Mouse (Mus musculus) naive thymus-derived CD4-positive, alpha-beta T cell, adult 2 months (primary cell): ENCODE data around the gene Emg1.
"Not testable (repeated sequence)": the region's sequence is repeated elsewhere in the genome, so short reads cannot be mapped to it uniquely, and the experiment has no call there.

ENCODE experiments used
- DNase-seq: peaks from one replicate; pipeline ENCODE4 v3.0.0-alpha.2; 2011; ENCODE audit warnings: low read depth

The Emg1 gene

DNA sequence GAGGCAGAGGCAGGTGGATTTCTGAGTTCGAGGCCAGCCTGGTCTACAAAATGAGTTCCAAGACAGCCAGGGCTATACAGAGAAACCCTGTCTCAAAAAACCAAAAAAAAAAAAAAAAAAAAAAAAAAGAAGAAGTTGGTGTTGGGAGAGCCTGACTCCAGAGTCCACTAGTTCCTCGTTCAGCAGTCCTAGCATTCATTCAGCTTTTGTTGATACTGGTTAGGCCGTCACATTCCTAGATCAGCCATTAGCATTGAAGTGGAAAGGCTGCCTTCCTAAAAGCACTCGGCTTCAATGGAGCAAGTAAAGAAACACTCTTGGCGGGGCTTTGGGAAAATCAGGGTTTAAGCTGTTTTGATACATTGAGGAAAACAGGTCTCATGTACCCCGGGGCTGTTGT, 29.7 kb downstream of the Emg1 start:
- DNase-seq: not testable (repeated sequence)

DNA sequence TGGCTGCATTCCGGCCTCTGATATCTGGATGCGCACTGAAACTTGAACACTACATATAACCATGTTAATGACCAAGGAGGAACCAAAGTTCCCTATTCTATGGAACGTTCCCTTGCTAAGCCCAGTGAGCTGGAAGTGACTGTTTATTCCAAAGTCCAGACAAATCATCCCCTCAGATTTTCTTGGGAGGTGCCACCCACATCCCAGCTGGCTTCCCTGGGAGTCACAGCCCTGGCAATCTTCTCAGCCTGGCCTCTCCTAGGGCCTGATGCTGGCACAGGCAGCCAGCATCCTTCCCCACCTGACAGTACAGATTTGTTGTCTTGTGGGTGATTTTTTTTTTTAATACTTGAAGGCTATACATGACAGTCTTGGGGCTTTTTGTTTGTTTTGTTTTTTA, 32.5 kb downstream of the Emg1 start:
- DNase-seq: no peak

DNA sequence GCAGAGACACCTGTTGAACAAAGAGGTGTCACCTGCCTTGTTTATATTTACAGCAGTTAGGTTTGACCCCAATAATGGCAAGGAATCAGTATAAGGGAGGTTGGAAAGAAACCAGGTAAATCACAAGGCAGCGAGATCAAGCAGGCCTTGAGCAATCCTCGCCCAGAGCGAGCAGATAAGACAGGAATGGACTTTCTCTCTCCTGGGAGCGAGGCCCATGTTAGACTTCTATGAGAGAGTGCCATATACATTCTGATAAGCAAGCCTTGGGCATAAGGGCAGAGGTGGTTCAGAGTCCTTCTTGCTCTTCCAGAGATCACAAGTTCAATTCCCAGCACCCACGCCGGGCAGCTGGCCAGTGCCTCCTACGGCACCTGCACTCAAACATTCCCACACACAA, 33.2 kb downstream of the Emg1 start:
- DNase-seq: no peak

DNA sequence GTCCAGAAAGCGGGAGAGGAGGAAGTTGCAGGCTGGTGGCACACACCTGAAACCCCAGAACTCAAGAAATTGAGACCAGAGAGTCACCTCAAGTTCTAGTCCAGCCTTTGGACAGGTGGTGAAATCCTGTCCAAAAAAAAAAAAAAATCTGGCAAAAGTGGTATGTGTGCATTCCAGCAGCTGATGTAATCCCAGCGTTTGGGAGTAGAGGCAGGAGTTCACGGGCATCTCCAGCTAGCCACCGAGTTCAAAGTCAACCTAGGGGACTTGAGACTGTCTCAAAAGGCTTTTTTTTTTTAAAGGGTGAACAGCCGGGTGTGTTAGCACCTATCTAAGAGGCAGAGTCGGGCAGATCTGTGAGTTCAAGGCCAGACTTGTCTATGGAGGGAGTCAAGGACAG, 35.8 kb downstream of the Emg1 start:
- DNase-seq: no peak

DNA sequence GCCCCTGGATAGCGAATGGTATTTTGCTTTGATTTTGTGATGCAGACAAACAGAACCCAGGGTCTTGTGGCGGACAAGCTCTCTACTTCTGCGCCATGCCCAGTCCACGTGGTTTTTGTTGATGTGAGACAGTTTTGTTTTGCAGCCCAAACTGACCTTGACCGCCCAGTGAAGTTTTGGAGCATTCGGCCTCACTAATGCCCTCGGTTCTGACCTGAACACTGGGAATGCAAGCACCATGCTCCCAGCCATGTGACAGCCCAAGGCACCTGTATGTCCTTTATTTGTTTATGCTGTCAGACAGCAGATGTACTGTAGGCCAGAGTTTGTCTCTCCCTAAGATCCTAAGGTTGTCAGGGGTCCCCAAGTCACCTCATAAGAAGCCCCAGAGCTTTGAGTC, 37.4 kb downstream of the Emg1 start:
- no peak for DNase-seq

DNA sequence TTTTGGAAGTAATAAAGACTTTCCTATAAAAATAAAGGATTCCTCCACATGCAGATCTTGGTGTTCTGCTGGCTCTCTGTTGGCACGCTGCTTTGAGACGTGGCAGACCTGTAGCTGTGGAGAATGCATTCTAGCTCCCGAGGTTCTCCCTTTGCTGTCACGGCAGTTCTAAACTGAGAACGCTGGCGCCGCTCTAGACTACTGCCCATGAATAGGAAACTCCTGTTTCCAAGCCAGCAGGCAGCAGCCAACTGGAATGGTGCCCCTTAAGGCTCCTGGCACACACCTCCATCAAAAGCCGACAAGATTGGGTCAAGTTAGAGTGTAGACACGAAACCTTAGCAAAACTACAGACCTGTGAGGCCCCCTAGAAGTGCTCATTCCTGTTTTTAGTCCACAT, 38.4 kb downstream of the Emg1 start:
- DNase-seq: no peak

DNA sequence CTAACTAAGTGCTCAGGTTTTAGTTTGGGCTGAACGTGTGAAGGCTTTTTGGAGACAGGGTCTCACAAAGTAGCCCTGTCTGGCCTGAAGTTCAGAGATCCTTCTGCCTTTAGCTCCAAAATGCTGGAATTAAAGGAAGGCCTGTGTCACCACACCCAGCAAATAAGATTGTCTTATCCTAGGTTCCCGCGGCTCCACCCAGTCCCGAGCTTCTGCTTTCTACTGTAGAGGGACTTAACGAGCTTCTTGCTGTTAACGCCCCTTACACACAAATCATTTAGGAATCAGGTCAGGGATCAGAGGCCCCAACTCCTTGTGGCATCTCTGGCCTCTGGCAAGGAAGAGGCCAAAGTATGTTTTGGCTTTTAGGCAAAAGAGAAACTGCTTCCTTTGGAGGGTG, 39.9 kb downstream of the Emg1 start:
- DNase-seq: no peak

DNA sequence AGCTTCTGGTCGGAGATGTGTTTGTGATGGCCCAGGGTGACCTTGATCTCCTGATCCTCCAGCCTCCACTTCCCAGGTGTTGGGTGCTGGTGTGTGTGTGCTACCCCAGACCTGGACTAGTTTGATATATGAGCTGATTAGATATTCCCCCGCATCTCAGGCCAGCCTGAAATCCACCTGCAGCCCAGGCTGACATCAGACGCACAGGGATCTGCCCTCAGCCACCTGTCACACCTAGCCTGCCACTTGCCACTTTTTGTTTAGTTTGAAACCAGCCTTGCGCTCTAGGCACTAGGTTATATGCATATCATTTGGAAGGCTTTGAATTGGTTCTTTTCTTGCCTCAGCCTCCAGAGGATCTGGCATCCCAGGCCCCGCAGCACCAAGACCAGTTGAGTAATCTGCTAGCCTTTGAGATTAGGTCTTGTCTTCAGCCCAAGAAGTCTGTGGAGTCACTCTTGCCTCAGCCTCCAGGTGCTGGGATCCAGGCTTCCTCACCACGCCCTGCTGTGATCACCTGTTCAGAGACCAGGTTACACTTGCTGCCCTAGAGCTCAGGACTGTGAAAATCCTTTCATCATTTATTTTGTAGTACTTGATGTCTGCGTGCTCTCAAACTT, 41.6 kb downstream of the Emg1 start:
- DNase-seq: no peak

DNA sequence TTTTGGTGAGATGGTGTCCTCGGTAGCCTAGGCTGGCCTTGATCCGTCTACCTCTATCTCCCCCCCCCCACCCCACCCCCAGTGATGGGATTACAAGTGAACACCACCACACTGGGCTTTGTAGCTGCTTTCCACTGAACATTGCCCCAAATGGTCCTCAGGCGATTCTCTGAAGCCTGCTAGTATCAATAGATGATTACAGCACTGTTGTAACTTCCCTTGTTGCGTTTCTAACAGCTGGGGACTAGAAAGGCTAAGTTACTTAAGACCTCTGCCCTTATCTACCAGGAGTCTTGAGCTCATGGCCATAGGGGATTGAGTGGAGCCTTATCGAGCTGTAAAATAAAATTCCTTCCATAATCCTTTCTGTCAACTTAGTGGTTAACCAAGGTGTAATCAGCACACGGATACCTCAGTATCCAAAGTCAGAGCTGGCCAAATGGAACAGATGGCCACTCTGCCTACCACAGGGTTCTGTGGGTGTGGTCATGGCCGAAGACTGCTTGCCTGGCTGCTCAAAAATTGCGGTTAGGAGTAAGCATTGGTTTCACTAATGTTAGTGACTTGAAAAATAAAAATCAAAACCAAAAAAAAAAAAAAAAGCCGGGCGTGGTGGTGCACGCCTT, 42.6 kb downstream of the Emg1 start:
- no peak for DNase-seq

DNA sequence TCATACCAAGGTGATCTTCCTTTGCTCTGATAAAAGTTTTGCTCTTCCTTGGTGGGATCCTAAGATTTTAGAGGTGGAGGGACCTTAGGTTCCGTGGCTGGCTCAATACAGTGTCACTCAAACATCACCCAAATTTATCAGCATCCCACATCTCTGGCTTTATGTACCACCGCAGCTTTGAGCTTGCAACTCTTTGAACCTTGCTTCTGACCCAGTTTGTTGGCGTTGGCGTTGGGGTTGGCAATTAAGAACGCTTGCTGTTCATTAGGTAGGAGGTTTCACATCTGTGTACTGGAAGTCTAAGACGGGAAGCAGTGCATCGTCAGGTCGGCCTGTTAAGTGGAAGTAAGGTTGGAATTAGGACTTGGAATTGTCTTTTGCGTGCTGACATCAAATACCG, 47.0 kb downstream of the Emg1 start:
- peak; percentile 47 for DNase-seq

DNA sequence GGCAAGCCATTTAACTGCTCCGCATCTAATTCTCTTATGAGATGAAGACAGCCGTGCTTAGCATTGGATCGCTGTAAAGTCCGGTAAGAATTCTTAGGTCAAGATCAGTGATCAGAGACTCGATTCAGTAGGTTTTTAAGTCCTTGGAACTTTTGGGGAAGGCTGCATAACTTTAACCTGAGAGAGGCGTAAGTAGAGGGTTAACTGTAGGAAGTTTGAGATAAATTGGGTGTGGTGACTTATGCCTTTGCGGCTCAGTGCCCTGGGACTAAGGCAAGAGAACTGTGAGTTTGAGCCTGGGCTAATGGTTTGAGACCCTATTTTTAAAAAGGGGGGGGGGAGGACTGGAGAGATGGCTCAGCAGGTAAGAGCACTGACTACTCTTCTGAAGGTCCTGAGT, 47.7 kb downstream of the Emg1 start:
- DNase-seq: peak; percentile 24

DNA sequence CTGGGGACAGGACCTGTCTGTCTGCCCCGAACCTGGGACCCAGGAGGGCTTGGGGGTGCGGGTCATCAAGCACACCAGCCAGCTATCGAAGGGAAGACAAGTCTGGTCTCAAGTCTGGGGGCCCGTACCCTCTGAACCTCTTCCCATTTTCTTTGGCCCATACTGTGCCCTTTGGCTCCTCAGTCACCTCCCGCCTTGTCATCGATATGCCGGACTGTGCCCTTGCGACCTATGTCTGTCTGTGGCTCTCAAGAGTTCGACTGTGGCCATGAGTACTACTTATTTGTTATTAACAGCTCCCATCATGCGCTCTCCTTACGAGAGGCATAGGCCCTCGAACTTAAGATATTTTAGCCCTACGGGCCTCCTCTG, 48.6 kb downstream of the Emg1 start:
- DNase-seq: no peak

DNA sequence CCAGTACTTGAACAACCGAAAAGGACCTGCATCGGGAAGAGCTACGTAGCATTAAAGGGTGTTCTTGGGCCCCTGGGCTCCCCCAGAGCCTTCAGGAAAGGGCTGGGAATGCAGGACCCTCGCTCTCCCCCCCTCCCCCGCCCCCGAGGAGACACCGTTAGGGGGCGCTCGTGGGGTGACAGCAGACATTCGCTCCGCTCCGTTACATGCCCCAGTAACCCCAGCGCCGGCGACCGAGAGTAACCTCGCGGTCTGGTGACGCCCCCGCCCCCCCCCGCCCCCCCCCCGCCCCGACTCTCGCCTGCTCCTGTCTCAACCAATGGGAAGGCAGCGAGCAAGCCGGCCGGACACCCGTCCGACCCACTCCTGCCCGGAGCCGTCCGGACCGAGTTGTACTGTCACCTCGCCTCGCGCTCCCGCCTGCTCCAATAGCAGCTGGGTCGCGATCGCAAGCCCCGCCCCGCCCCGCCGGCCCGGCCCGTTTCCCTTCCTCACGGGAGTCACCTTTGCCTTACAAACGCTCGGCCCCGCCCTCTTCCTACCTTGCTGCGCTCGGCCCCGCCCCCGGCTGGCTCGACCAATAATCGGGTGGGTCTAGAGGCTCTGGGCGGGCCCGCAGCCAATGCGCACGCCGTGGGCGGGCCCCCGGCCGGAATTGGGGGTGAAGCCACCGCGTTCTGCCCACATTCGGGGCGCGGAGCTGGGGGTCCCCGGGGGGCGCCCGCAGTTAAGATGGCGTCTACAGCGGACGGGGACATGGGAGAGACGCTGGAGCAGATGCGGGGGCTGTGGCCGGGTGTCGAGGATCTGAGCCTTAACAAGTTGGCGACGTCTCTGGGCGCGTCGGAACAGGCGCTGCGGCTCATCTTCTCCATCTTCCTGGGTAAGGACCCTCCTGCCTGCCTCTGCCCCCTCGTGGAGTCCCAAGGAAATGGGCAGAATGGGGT, 49.2 kb downstream of the Emg1 start, which contains the start of gene Lpcat3:
Lpcat3 (plus strand) TSS at position 551 of the 947 bp plus-strand sequence.
- DNase-seq: peak; percentile 99

DNA sequence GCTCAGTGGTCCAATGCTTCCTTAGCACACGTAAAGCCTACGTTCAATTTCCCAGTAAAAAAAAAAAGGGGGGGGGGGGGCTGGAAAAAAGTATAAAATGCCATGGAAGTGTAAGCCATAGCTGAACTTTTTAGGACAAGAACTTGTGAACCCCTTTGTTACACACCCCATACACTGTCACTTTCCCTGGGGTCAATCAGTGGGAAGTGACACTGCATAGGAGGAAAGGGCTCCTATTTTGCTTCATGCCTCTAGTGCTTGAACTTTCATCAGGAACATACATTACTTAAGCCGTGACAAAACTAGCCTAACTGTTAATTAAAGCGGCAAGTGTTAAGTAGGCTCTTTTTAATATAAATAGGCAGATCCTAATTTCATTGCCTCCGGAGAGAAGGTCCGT, 50.0 kb downstream of the Emg1 start:
- no peak for DNase-seq

DNA sequence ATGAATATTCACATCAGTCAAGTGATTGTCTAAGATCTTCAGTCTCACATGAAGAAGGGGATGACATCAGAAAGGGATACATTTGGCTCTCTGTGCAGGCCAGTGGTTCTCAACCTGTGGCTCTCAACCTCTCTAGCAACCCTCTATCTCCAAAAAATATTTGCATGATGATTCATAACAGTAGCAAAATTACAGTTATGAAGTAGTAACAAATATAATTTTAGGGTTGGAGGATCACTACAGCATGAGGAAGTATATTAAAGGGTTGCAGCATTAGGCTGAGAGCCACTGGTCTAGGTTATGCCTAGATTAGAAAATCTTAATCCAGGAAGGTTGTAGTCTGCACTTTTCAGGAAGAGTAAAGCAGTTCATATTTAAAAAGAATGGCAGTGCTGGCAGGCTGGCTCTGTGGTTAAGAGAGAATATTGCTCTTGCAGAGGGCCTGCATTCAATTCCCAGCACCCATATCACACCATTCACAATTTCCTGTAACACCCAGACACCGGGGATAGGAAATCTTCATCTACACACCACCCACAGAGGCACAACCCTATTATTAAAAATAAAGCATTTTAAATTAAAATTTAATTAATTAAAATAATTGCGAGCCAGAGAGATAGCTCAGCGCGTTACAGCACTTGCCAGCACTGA, 50.7 kb downstream of the Emg1 start:
- DNase-seq: no peak

DNA sequence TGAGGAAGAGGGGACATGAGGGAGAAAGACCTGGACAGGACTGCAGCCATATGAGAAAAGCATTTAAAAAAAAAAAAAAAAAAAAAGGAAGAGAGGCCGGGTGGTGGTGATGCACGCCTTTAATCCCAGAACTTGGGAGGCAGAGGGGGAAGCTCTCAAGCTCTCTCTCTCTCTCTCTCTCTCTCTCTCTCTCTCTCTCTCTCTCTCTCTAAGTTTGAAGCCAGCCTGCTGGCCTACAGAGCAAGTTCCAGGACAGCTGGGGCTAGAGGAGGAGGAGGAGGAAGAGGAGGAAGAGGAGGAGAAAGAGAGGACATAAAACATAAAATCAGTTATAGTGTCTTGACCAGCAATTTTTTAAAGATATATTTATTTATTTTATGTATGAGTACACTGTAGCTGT, 53.9 kb downstream of the Emg1 start:
- DNase-seq: no peak

DNA sequence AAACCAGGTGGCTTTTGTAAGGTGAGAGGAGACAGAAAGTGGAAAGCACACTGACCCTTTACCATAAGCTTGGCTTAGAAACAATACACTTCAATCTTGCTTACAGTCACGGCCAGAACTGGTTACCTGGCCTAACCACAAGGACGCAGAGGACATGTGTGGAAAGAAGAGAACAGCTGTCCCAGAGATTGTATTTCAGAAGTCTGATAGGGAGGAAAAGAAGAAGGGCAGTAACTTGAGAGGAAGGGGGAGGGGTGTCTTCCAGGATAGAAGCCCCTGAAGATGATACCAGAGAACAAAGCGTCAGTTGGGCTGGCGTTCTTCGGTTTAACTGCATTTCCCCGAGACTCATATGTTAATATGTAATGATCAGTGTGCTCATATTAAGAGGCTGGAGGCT, 56.1 kb downstream of the Emg1 start:
- no peak for DNase-seq
